In the genomic region with DNA sequence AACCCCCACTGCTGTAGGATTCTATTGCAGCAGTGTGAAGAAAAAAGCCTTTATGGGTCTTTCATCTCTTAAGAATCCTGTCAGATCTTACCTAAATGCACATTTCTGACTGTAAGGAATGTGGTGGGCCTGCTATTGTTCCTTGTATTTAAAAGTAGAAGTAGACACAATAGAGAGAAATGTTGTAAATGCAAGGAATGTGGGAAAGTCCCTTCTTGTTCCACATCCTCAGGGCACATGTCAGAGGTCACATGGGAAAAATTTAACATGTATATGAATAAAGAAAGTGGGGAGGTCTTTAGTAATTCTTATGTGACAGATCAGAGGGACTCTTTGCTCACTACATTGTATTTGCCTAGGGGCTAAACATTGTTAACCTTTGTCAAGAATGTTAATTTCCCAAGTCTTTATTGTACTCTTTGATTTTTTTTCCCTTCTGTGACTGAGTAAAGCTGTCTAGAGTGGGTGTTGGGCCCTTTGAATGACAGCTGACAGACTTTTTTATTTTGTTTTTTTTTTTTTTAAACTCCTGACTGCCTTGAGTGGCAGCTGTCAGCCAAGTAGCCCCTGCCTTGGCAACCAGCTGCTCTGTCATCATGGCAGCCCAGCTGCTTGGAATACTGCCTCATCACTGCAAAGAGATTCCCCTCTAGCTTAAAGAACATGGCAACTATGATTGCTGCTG, we compare ENCODE assay signal across 19 mouse cellular contexts.
DNase-seq lines count a peak whose midpoint lies in the region; ATAC-seq and TF ChIP-seq lines count a peak whose summit lies in the region.
"Had no signal": no experiment of that assay in that cellular context is flagged by ENCODE, and none has a peak within 500 bp of the region (broad histone marks: within the 10 kb centered on the region; RNA-seq: fewer than 3 reads in every experiment).

No protein-coding gene starts in this region.

- peak; percentile 23 for DNase-seq in embryo, embryonic 10 days (ENCODE audit: low spot score)
- no peak for DNase-seq in embryo, embryonic 10.5 days (ENCODE audit: low spot score)
- DNase-seq in ES-E14 (ENCODE audit: low read depth, low spot score) (peak; percentile 38), ZHBTc4 (ENCODE audit: low read depth, low spot score) (peak; percentile 88)
- no peak for DNase-seq in thymus, postnatal 14 days
- DNase-seq in layer of hippocampus, adult 9-11 months: no peak
- DNase-seq: adrenal gland, adult 2 months; adrenal gland, postnatal 25 days; cerebellum, adult 18-20 months; cerebellum, postnatal 10 days; gastrocnemius, adult 2 months; gastrocnemius, postnatal 25 days; heart, postnatal 14 days; kidney, adult 11 months had no signal

- in situ Hi-C loops in ES-E14 (cut with MboI; ENCODE audit: low sequenced_read_pairs in 2 of 2, unreplicated experiment in 2 of 2): no loop called here

- H3K4me2 ChIP-seq in liver, embryonic 12.5 days: no peak overlapping the region
- H3K4me2 ChIP-seq: embryonic facial prominence, embryonic 15.5 days; hindbrain, embryonic 13.5 days had no signal

- H3K4me1 ChIP-seq in ES-E14 (ENCODE audit: control insufficient read depth in 2 of 2, insufficient read depth in 2 of 2, low read length in 2 of 2, poor library complexity in 1 of 2): no peaks in the 10 kb centered on the region; a peak in 1 of 4 replicates
- no peaks in the 10 kb centered on the region for H3K4me1 ChIP-seq in liver, embryonic 12.5 days
- H3K4me1 ChIP-seq: embryonic facial prominence, embryonic 15.5 days had no signal

- H3K9ac ChIP-seq in ES-E14 (ENCODE audit: insufficient read depth, low read depth, low read length, poor library complexity, severe bottlenecking): no peak overlapping the region
- no peak overlapping the region for H3K9ac ChIP-seq in liver, embryonic 12.5 days
- H3K9ac ChIP-seq: embryonic facial prominence, embryonic 15.5 days; hindbrain, embryonic 13.5 days had no signal

- no peak overlapping the region for H3K4me3 ChIP-seq in ES-E14 (ENCODE audit: insufficient read depth in 1 of 2, low read depth in 1 of 2, low read length in 2 of 2, poor library complexity in 1 of 2, severe bottlenecking in 1 of 2)
- H3K4me3 ChIP-seq in liver, embryonic 12.5 days: no peak overlapping the region
- H3K4me3 ChIP-seq: embryonic facial prominence, embryonic 15.5 days; gastrocnemius, adult 2 months; hindbrain, embryonic 13.5 days had no signal

- H3K27ac ChIP-seq in ES-E14 (ENCODE audit: insufficient read depth, low read depth, low read length, poor library complexity, severe bottlenecking): no peak overlapping the region
- no peak overlapping the region for H3K27ac ChIP-seq in liver, embryonic 12.5 days
- H3K27ac ChIP-seq: embryonic facial prominence, embryonic 15.5 days; gastrocnemius, adult 2 months; hindbrain, embryonic 13.5 days; hindbrain, postnatal 0 days had no signal

- no peaks in the 10 kb centered on the region for H3K9me3 ChIP-seq in ES-E14 (ENCODE audit: control insufficient read depth, insufficient read depth, low read depth, low read length)
- H3K9me3 ChIP-seq in liver, embryonic 12.5 days (replicated peaks): no peaks in the 10 kb centered on the region
- H3K9me3 ChIP-seq: embryonic facial prominence, embryonic 15.5 days; hindbrain, embryonic 13.5 days had no signal

- no peaks in the 10 kb centered on the region for H3K27me3 ChIP-seq in liver, embryonic 12.5 days (replicated peaks)
- H3K27me3 ChIP-seq: embryonic facial prominence, embryonic 15.5 days; hindbrain, embryonic 13.5 days had no signal

- no peak for ATAC-seq in liver, embryonic 12.5 days
- ATAC-seq: forebrain, embryonic 16.5 days; hindbrain, postnatal 0 days had no signal

- no peaks in the 10 kb centered on the region for H3K36me3 ChIP-seq in ES-E14 (ENCODE audit: control insufficient read depth, insufficient read depth, low read length, poor library complexity, severe bottlenecking)
- no peaks in the 10 kb centered on the region for H3K36me3 ChIP-seq in liver, embryonic 12.5 days
- H3K36me3 ChIP-seq: embryonic facial prominence, embryonic 15.5 days; hindbrain, embryonic 13.5 days had no signal

TF ChIP-seq in ES-E14, 5 proteins besides CTCF, POLR2A, EP300 and RAD21:
- TF ChIP-seq ZNF384 (IDR thresholded peaks at IDR 0.05; ENCODE audit: low read depth, low read length) (peak; percentile 93), ZC3H11A (IDR thresholded peaks at IDR 0.05; ENCODE audit: borderline replicate concordance, low read depth, low read length) (no peak), MAFK (IDR thresholded peaks at IDR 0.05; ENCODE audit: insufficient read depth, low read depth, low read length) (0 out of 2 replicates have a peak, but pooled peaks have one; percentile 3), HCFC1 (IDR thresholded peaks at IDR 0.05; ENCODE audit: borderline replicate concordance, insufficient read depth, low read length) (no peak), CHD2 (IDR thresholded peaks at IDR 0.05; ENCODE audit: low read depth, low read length) (0 out of 2 replicates have a peak, but pooled peaks have one; percentile 42)

Comparison
In these comparisons a context has a peak if more than half of its experiments do, and no peak if none do; other contexts are left out.
1. DNase-seq: peak in embryo, embryonic 10 days (single experiment), ES-E14 (single experiment) and ZHBTc4 (single experiment); none in embryo, embryonic 10.5 days (single experiment), thymus, postnatal 14 days (single experiment) and layer of hippocampus, adult 9-11 months (single experiment).